Mouse (Mus musculus) myocyte (in vitro differentiated cells): Measurements from ENCODE around the gene Sorcs2.

Source experiments
- CEBPB ChIP-seq: IDR thresholded peaks from 2 replicates; pipeline ENCODE4 v1.6.1; 2011; ENCODE audit warnings: mild to moderate bottlenecking, moderate library complexity; ENCODE audit not compliant: poor library complexity, insufficient read depth, severe bottlenecking
- E2F4 ChIP-seq: IDR thresholded peaks from one replicate; pipeline ENCODE4 v1.6.1; 2011; ENCODE audit warnings: mild to moderate bottlenecking, control low read depth, moderate library complexity; ENCODE audit not compliant: insufficient read depth
- MAX ChIP-seq: IDR thresholded peaks from one replicate; pipeline ENCODE4 v1.6.1; 2011; ENCODE audit warnings: low read depth, mild to moderate bottlenecking, control low read depth
- MYOD1 ChIP-seq, 3 experiments: IDR thresholded peaks; one replicate each; pipeline ENCODE4 v1.6.1; 2011; ENCODE audit warnings: control low read depth in 2 of 3, low read depth in 2 of 3, mild to moderate bottlenecking in 2 of 3, moderate library complexity in 1 of 3; ENCODE audit not compliant: insufficient read length in 2 of 3, control insufficient read depth in 1 of 3
- MYOG ChIP-seq, 3 experiments: IDR thresholded peaks; one replicate each; pipeline ENCODE4 v1.6.1; 2011; ENCODE audit warnings: control low read depth in 2 of 3, low read depth in 2 of 3, mild to moderate bottlenecking in 2 of 3; ENCODE audit not compliant: insufficient read length in 2 of 3, control insufficient read depth in 1 of 3, insufficient read depth in 1 of 3
- POLR2A ChIP-seq: IDR thresholded peaks from one replicate; pipeline ENCODE4 v1.6.1; 2011; ENCODE audit warnings: low read depth, mild to moderate bottlenecking, control low read depth, moderate library complexity; ENCODE audit not compliant: insufficient read length
- POLR2AphosphoS2 ChIP-seq: IDR thresholded peaks from one replicate; pipeline ENCODE4 v1.6.1; 2011; ENCODE audit warnings: low read depth, control low read depth; ENCODE audit not compliant: insufficient read length
- REST ChIP-seq: IDR thresholded peaks from one replicate; pipeline ENCODE4 v1.6.1; 2011; ENCODE audit warnings: mild to moderate bottlenecking, control low read depth, moderate library complexity; ENCODE audit not compliant: insufficient read depth, insufficient read length
- SRF ChIP-seq: IDR thresholded peaks from one replicate; pipeline ENCODE4 v1.6.1; 2011; ENCODE audit warnings: low read depth; ENCODE audit not compliant: control insufficient read depth, insufficient read length
- TCF12 ChIP-seq: IDR thresholded peaks from one replicate; pipeline ENCODE4 v1.6.1; 2011; ENCODE audit warnings: mild to moderate bottlenecking, control low read depth; ENCODE audit not compliant: poor library complexity, insufficient read depth, severe bottlenecking
- TCF3 ChIP-seq: IDR thresholded peaks from one replicate; pipeline ENCODE4 v1.6.1; 2011; ENCODE audit warnings: low read depth, control low read depth; ENCODE audit not compliant: insufficient read length
- USF1 ChIP-seq: IDR thresholded peaks from one replicate; pipeline ENCODE4 v1.6.1; 2011; ENCODE audit warnings: low read depth, mild to moderate bottlenecking, control low read depth, moderate library complexity

- TF ChIP-seq POLR2A = no peak
- no peak for TF ChIP-seq TCF12
- no peak for TF ChIP-seq CEBPB
- TF ChIP-seq USF1 = no peak
- TF ChIP-seq MYOG (IDR thresholded peaks at IDR 0.05; ENCODE audit: control insufficient read depth in 1 of 3, insufficient read depth in 1 of 3, insufficient read length in 2 of 3, low read depth in 2 of 3) = no peak
- no peak for TF ChIP-seq E2F4
- TF ChIP-seq POLR2AphosphoS2 = no peak
- TF ChIP-seq MAX = no peak
- no peak for TF ChIP-seq REST
- TF ChIP-seq MYOD1 (IDR thresholded peaks at IDR 0.05; ENCODE audit: control insufficient read depth in 1 of 3, insufficient read length in 2 of 3, low read depth in 2 of 3) = no peak
- no peak for TF ChIP-seq TCF3
- TF ChIP-seq SRF = no peak
Observed at GRCm38 (mm10) chr5:36135874-36136542, 261.9 kb downstream of the Sorcs2 start.
